In the genomic region with DNA sequence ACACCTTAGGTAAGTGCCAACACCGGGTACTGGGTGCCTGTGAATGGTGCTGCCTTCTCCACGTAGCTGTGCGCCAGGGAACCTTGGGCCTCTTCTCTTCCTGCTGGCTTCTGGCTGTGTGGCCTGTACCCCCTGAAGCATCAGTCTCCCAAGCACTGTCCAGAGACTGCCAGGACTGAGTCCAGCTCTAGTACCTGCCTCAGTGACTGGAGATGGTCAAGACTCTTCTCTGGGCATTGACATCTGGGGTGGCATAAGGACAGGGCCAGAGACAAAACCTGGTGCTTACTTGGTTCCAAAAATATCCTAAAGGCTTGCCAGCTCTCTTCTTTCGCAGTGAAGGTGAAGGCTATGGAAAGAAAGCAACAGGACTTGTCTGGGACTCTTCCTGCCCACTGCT, we compare ENCODE assay signal across 26 mouse cellular contexts. TPM values are rescaled to one million over a fixed set of nuclear protein-coding genes. Genes with fewer than 3 reads are reported as not detected.
DNase-seq lines count a peak whose midpoint lies in the region; ATAC-seq lines count a peak whose summit lies in the region.
"Had no signal": no experiment of that assay in that cellular context is flagged by ENCODE, and none has a peak within 500 bp of the region (broad histone marks: within the 10 kb centered on the region; RNA-seq: fewer than 3 reads in every experiment).

No protein-coding gene starts in this region.

- H3K9me3 ChIP-seq in megakaryocyte, embryonic 14.5 days, result no peaks in the 10 kb centered on the region
- H3K9me3 ChIP-seq: embryonic facial prominence, embryonic 15.5 days; forebrain, embryonic 10.5 days; G1E; heart, embryonic 15.5 days; hindbrain, embryonic 10.5 days; intestine, embryonic 15.5 days had no signal

- H3K4me3 ChIP-seq in megakaryocyte, embryonic 14.5 days (replicated peaks), result peak overlapping the region; percentile 28
- H3K4me3 ChIP-seq: embryonic facial prominence, embryonic 15.5 days; erythroblast, embryonic 14.5 days; forebrain, embryonic 10.5 days; heart, adult 2 months; heart, embryonic 15.5 days; hindbrain, embryonic 10.5 days; intestine, embryonic 15.5 days had no signal

- peaks cover 8% of the 10 kb centered on the region for H3K4me1 ChIP-seq in megakaryocyte, embryonic 14.5 days
- H3K4me1 ChIP-seq: forebrain, embryonic 10.5 days; heart, embryonic 15.5 days; hindbrain, embryonic 10.5 days; intestine, embryonic 15.5 days had no signal

- DNase-seq in cerebellum, adult 8-10 months, result no peak
- peak; percentile 61 to 66 for DNase-seq in cerebellum, postnatal 10 days
- DNase-seq in lung, postnatal 25 days (ENCODE audit: low spot score), result no peak
- no peak for DNase-seq in adrenal gland, postnatal 4 days (ENCODE audit: low spot score in 2 of 2)
- no peak for DNase-seq in thymus, postnatal 10 days (ENCODE audit: low spot score in 2 of 2)
- DNase-seq: adrenal gland, postnatal 10 days; B cell, adult 2 months; embryo, embryonic 11 days; gastrocnemius, postnatal 36 days; heart, adult 2 months; kidney, adult 18-20 months had no signal

- H3K27me3 ChIP-seq in megakaryocyte, embryonic 14.5 days (replicated peaks), result peaks cover 56% of the 10 kb centered on the region
- H3K27me3 ChIP-seq: embryonic facial prominence, embryonic 15.5 days; intestine, embryonic 15.5 days had no signal

- H3K36me3 ChIP-seq in megakaryocyte, embryonic 14.5 days (replicated peaks; ENCODE audit: low read length), result no peaks in the 10 kb centered on the region
- H3K36me3 ChIP-seq: embryonic facial prominence, embryonic 15.5 days; forebrain, embryonic 10.5 days; G1E; heart, embryonic 15.5 days; hindbrain, embryonic 10.5 days; intestine, embryonic 15.5 days had no signal

- ATAC-seq in cerebellum, adult (ENCODE audit: insufficient number of reproducible peaks, low FRiP score, low TSS enrichment), result peak; percentile 37; the same call in 1 of the 2 replicates
- ATAC-seq in megakaryocyte, adult 5-6 weeks (ENCODE audit: poor library complexity, severe bottlenecking), result no peak
- ATAC-seq: CD4-positive, CD25-positive, alpha-beta regulatory T cell, adult 4 months; forebrain, embryonic 14.5 days; intestine, embryonic 15.5 days had no signal

RNA-seq across cellular contexts. Expression of a gene that starts 11.7 kb away (rescaled TPM):
- not detected in 2 replicates for polyA plus RNA-seq in megakaryocyte, embryonic 14.5 days (2012; ENCODE audit: insufficient read depth, low replicate concordance)
- not detected in 2 replicates for total RNA-seq in megakaryocyte, adult 5-6 weeks (2015)
- not detected in 2 replicates for total RNA-seq in megakaryocyte, adult 5-6 weeks (2017)
- 10 to 100 TPM in 1 of 2 experiments, 1 to 10 TPM in 1; 6.4 to 10.1 TPM for total RNA-seq in adrenal gland, postnatal 4 days (2021)
- total RNA-seq: common myeloid progenitor, adult 5-6 weeks had no signal
- polyA plus RNA-seq: CD4-positive, CD25-positive, alpha-beta regulatory T cell, adult 4 months; erythroblast, embryonic 14.5 days; G1E had no signal

RNA-seq across cellular contexts. Expression of a gene that starts 15.7 kb away (rescaled TPM):
- not detected in 2 replicates for polyA plus RNA-seq in megakaryocyte, embryonic 14.5 days (2012; ENCODE audit: insufficient read depth, low replicate concordance)
- not detected in 2 replicates for total RNA-seq in megakaryocyte, adult 5-6 weeks (2015)
- total RNA-seq in megakaryocyte, adult 5-6 weeks (2017), result not detected in 2 replicates
- not detected for total RNA-seq in adrenal gland, postnatal 4 days (2021)
- total RNA-seq: adrenal gland, postnatal 10 days; common myeloid progenitor, adult 5-6 weeks; gastrocnemius, adult 8-10 months; gastrocnemius, postnatal 36 days; heart, adult 2 months; heart, postnatal 25 days had no signal
- polyA plus RNA-seq: CD4-positive, CD25-positive, alpha-beta regulatory T cell, adult 4 months; erythroblast, embryonic 14.5 days; forebrain, embryonic 14.5 days; G1E; hindbrain, embryonic 10.5 days had no signal

RNA-seq across cellular contexts. Expression of a gene that starts 45.6 kb away (rescaled TPM):
- polyA plus RNA-seq in megakaryocyte, embryonic 14.5 days (2012; ENCODE audit: insufficient read depth, low replicate concordance), result 13.4 and 35.3 TPM in 2 replicates
- 3.1 and 5.2 TPM in 2 replicates for total RNA-seq in megakaryocyte, adult 5-6 weeks (2015)
- total RNA-seq in megakaryocyte, adult 5-6 weeks (2017), result 2.2 and 2.8 TPM in 2 replicates
- total RNA-seq in adrenal gland, postnatal 4 days (2021), result 10 to 100 TPM; 19.4 to 22.1 TPM

RNA-seq across cellular contexts. Expression of a gene that starts 45.7 kb away (rescaled TPM):
- polyA plus RNA-seq in megakaryocyte, embryonic 14.5 days (2012; ENCODE audit: insufficient read depth, low replicate concordance), result 5.6 TPM in 1 of 2 replicates, not detected in the other
- total RNA-seq in megakaryocyte, adult 5-6 weeks (2015), result 43.5 and 78.3 TPM in 2 replicates
- total RNA-seq in megakaryocyte, adult 5-6 weeks (2017), result 32.6 and 37.0 TPM in 2 replicates
- 10 to 100 TPM; 82.3 to 84.2 TPM for total RNA-seq in adrenal gland, postnatal 4 days (2021)

Comparison
In these comparisons a context has a peak if more than half of its experiments do, and no peak if none do; other contexts are left out.
1. DNase-seq: peak in cerebellum, postnatal 10 days (2 of 2); none in cerebellum, adult 8-10 months (single experiment), lung, postnatal 25 days (single experiment), adrenal gland, postnatal 4 days (0 of 2) and thymus, postnatal 10 days (0 of 2).
2. RNA of a gene that starts 11.7 kb away (total RNA-seq): 6.4 to 10.1 TPM in adrenal gland, postnatal 4 days; not detected in megakaryocyte, adult 5-6 weeks; every median in the first group is over 4 times any median in the second.